Mouse (Mus musculus): ENCODE measurements around the gene 4933407L21Rik.

DNA sequence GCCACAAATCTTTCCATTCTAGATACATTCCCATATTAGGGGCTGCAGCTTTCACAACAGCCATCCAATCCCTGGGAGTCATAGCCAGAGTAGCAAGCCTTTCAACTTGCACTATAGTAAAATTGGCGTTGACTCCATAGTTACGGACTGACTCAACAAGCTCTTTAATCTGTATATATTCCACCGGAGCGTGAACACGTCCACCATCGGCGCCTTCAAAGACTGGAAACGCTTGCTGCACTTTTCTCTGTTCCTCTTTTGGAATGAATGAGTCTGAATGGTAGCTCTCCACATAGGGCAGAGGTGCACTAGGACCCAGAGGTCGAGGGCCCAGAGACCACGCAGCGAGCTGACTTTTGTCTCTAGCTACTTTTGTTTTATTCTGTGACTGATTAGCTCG is 46.3 kb upstream of the 4933407L21Rik start:
- TF ChIP-seq POLR2A (IDR thresholded peaks at IDR 0.05; ENCODE audit: borderline replicate concordance, control insufficient read depth, low read depth, low read length) (no peak), CTCF (IDR thresholded peaks at IDR 0.05; ENCODE audit: control insufficient read depth, insufficient read depth, low read length) (no peak)

Data from bone marrow, adult 2 months (tissue).